Mouse (Mus musculus) right cerebral cortex, postnatal 4 days (tissue): ENCODE results near the gene Eps15l1.

Experiments used
- DNase-seq: peaks from one replicate; pipeline ENCODE4 v3.0.0-alpha.2; 2022

Eps15l1 gene

DNA sequence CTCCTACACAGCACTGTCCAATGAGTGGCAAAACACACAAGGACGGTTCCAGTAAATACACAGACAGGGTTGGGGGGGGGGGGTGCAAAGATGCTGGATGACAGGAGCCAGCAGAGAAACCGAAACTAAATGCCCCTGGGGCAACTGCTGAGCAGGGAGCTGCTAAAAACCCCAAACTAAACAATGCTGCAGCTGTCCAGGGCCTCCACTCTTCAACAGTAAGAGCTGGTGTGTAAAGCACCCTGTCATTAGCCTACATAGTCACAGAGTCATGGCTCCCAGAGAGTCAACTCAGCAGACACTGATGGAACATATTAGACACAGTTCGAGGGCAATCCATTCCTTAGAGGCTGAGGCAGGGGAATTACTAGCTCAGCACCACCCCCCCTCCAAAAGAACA lies 11.8 kb downstream of the Eps15l1 start:
- no peak for DNase-seq

DNA sequence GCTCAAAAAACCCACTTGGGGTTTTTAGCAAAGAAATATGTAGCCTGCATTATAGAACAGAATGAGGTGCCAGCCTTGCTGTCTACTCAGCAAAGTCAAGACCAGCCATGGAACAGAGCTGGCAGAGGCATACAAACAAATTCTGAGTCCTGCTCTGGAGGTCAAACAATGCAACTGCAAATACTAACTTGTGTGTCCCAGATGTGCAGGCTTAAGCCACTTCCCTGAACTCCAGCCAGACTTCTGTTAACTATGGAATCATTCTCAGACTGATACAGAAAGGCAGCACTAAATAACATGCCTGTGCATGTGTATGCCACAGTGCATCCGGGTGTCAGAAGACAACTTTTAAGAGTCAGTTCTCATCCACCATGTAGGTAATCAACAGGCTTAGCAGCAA lies 13.4 kb downstream of the Eps15l1 start:
- DNase-seq = no peak

DNA sequence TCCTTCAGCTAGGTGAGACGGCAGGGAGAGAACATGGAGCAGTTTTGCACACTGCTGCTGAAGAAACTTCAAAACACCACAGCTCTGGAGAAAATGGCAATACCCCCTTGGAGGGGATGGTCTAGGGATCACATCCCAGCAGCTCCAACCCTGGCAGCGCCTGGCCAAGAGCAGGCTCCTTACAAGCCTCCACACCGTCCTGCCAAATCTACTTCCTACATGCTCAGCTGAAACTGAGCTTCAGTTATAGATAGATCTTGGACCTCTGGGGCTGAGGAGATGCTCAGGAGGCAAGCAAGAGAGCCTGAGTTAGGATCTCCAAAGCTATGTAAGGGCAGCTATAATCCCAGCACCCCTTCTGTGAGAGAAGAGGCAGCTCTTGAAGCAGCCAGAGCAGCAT lies 18.3 kb downstream of the Eps15l1 start:
- no peak for DNase-seq

DNA sequence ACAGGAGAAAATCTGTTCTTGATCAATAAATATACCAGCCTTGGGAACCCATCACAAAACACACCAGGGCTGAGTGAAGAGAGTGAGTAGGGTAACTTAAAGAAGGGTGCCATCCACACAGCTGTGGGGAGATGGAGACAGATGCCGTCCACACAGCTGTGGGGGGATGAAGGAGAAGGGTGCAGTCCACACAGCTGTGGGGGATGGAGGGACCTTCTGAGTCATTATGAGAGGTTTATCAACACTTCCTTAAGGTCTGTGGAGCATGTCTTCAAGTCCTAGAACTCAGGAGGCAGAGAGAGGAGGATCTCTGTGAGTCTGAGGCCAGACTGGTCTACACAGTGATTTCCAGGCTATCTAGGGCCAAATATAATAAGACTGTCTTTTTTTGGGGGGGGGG lies 19.9 kb downstream of the Eps15l1 start:
- no peak for DNase-seq

DNA sequence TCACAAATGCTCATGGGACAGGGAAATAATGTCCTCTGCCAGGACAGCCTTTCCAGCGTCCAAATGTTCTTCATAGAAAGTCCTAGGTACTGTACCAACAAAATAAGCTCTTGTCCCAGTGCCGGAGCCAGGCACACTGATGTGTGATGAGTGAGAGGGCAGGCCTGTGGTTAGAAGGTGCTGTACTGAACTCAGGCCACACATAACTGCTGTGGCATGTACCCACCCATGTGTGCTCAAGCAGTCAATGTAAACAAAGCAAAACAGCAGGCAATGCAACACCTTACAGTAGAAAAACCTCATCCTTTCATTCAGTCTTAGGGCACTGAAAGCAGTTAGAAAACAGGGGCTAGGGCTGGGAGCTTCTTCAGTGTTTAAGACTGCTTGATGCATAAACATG lies 35.5 kb downstream of the Eps15l1 start:
- no peak for DNase-seq

DNA sequence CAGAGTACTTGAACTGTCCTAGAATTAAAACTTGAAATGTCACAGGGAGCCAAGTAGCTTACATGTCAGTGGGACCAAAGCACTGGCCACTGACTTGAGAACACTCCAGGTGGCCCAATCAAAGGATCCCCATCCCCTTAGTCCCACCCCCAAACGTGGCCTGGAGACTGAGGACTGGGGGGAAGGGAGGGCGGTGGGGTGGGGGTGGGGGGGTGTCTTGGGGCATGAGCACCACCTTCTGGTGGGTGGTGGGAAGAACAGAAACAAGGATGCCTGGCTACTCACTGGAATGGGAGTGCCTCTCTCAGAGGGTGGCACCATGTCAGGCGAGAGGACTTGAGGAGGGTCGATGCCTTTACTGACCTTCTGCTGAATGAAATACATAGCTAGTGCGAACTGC lies 38.9 kb downstream of the Eps15l1 start:
- DNase-seq = peak; percentile 19

DNA sequence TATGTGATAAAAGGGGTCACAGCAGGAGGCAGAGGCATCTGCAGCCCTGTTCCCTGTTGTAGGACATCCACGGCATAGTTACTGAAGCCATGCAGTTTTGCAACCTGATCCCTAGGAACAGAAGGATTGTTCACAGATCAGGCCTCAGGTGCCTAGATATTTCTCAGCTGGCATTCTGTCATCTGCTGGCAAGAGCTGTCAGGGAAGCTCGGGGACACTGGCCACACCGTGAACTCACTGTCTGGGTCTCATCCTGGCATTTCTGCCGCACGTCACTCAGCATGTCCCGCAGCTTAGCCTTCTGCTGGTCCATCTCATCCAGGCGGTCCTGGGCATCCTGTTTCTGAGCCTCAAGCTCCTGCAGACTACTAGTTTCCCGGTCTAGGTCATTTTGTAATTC lies 40.6 kb downstream of the Eps15l1 start:
- DNase-seq = no peak

DNA sequence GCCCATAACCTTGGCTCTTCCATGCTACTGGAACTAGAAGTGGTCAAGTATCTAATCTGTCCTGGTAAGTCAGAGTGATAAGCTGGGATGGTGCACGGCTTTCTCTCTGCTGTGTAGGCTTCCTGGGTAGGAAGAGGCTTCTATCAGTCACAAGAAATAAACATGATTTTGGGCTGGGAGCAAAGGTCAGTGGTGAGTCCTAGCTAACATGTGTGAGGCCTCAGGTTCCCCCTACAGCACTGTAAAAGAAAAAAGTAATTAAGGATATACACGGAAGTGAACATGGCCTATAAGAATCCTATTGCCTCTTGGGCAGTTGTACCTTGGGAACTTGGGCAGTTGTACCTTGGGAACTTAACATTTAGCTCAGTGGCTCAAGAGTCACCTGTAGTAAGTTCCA lies 44.4 kb downstream of the Eps15l1 start:
- no peak for DNase-seq

DNA sequence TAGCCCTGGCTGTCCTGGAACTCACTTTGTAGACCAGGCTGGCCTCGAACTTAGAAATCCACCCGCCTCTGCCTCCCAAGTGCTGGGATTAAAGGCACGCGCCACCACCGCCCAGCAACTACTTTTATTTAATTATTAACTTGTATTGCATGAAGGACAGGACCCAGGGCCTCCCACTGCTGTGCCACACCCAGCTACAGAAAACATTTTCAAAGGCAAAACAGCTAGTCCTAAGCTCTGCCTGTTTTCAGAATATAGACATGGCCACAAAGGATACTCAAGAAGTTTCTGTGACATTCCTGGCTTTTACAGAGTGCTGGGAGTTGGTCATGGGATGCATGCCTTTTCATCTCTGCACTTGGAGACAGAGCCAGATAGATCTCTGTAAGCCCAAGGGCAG lies 45.0 kb downstream of the Eps15l1 start:
- no peak for DNase-seq

DNA sequence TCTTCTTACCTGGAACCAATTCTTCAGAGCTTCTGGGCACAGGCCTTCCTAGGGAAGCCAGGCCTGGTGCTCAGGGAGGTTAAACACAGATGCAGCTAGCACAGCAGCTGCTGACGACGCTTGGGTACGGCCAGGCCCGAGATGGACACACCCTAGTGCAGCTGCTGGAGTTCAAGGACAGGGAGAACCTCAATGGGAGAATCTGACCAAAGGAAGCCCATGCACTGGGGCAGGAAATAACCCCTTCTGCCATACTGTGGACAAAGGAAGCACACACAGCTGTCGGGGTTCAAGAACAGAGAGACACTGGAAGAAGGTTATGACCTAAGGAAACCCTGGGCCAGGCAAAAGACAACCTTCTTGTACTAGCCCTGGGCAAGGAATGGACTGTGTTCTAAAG lies 46.1 kb downstream of the Eps15l1 start:
- DNase-seq = no peak

DNA sequence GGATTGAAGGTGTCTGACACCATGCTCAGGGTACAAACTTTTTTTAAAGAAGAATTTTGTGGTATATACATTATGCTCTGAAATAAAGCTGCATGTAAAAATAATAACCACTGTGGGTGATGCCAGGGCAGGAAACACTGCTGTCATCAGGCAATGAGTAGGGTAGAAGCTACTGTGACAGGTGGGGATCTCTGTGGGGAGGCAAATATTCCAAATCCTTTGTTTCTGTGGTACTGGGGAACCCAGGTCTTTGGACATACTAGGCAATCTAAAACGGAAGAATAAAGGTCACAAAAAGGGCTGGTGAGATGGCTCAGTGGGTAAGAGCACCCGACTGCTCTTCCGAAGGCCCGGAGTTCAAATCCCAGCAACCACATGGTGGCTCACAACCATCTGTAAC lies 48.9 kb downstream of the Eps15l1 start:
- no peak for DNase-seq

DNA sequence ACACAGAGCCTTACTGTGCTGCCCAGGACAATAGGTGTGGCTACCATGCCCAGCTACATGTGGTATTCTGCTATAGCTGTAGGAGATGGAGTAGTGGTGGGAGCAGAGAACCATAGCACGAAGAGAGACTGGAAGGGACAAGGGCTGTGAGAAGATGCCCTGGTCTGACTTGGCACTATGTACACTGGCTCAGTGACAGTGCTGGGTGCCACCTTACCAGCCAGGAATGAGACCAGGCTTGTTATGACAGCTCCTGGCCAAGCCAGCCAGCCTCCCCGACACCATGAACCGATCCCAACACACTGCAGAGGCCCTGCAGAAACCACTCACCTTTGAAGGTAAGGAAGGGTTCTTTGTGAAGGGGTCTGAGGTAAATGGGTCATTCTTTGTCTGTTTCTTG lies 49.9 kb downstream of the Eps15l1 start:
- DNase-seq = no peak

DNA sequence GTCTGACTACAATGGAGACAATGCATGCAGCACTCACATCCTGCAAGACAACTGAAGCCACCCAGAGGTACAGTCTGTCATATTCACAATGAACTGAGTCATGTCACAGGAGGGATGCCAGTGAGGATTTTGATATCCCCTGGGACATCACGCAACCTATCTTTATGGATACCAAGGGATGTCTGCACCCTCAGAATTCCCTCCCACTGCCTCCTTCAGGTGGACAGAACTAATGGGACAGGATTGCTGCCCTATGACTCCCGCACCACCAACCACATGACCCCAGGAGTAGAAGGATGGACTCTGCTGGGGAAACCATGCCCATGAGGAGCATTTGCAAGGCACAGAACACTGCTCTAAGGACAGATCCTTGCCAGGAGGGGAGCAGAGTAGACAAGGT lies 54.8 kb downstream of the Eps15l1 start:
- no peak for DNase-seq

DNA sequence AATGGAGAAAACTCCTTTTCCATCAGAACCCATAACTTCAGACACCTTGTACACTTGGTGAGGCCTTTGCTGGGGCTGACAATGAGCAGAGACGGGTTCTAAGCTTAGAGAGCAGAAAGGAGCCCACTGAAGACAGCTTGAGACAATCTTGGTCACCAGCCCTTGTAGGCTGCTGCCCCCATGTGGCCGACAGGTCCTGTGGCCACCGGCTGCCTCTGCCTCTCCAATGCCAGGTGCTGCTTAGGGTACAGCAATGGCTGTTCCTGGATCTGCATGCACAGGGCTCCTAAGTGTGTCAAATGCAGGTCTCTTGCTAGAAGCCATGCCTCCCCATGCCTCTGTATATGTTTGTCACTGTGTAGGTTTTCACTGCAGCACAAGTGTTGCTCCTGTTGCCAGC lies 55.4 kb downstream of the Eps15l1 start:
- peak; percentile 70 for DNase-seq

DNA sequence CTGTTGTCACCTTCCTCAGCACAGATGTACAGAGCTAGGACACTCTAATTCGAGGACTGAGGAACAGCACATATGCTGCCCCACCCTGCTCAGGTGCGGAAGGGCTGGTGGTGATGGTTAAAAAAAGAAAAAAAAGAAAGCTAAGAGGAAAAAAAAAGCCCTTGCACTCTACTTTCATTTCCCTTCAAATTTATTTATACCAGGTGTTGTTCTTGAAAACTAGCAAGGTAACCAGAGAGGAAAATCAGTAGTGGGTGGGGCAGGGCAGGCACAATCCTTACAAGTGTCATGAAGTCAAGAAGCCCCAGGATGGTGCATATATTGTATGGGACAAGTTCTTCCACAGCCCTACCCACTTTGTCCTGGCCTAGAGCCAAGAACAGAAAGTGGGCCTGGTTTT lies 56.2 kb downstream of the Eps15l1 start:
- DNase-seq = no peak

DNA sequence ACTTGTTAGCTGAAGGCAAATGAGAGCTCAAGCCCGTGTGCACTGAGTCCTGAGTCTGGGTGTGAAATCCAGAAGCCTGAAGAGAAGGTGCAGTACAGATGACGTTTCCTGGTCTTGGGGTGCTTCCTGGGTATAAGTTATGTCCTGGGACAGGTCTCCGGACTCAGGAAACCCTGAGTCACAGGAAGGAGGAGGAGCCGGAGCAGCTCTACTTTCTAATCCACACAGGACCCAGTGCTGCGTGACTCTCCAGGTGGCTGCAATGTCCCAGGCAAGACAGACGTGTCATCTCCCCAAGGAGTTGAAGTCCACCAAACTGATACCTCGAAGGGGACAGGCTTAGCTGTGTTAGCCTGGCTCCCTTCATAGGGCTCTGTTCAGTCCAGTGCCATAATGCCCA lies 57.8 kb downstream of the Eps15l1 start:
- DNase-seq = no peak

DNA sequence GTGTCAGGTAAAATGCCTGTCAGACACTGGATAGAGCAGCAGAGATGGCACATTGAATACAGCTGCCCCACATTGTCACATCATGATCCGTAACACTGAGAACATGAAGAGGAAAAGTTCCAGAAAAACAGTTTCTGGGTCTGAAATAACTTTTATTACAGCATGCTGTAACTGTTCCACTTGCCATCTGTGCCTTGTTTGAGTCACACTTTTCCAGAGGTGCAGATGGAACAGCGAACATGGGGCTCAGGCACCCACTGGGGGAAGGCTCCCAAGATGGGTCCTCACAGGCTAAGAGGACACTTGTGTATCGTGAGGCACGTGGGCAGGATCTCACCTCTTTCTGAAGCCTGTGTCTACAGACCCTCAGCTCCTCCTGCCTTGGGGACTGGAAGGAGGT lies 58.5 kb downstream of the Eps15l1 start:
- no peak for DNase-seq

DNA sequence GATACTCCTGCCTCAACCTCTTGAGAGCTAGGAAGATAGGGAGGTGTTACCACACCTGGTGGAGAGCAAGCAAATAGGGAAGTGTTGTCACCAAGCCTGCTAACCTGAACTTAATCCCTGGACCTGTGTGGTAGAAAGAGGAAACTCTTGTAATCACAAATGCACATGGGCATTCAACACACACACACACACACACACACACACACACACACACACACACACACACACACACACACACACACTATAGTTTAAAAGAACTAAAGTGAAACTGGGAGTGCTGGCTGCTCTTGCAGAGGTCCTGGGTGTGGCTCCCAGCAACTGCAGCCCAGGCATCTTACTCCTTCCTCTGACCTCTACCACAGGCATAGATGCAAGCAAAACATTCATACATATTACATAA lies 61.1 kb downstream of the Eps15l1 start:
- no peak for DNase-seq

DNA sequence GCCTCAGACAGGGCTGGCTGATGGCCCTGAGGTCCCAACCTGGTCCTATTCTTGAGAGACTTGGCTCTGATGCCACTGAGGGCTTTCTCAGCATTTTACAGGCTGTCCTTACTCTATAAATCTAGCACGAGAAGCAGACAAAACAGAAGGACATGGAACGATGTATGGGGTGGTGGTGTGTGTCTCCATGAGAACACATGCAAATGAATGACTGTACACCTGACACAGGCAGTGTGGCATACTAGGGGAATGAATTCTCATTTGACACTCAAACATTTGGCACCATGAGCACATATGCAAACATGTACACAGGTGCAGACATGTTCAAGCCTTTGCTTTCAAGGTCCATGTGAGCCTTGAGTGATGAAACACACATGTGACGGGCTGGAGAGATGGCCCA lies 64.7 kb downstream of the Eps15l1 start:
- DNase-seq = no peak

DNA sequence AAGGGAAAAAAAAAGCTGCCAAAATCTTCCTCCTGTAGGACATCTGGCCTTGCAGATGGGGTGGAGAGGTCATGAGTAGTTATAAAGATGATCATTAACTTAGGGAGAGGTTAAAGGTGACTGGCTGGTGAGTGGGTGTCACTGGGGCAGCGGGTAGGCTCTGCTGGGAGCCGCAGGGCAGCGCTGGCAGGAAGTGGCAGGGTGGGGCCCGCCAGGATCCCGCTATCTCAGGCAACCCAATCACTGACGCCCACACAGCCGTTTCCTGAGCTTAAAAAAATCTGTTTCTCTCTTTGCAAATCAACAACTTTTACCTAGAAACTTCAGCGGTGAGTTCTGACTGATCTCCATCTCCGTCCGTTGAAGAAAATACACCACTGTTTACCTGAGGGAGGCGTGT lies 67.0 kb downstream of the Eps15l1 start:
- DNase-seq = no peak

DNA sequence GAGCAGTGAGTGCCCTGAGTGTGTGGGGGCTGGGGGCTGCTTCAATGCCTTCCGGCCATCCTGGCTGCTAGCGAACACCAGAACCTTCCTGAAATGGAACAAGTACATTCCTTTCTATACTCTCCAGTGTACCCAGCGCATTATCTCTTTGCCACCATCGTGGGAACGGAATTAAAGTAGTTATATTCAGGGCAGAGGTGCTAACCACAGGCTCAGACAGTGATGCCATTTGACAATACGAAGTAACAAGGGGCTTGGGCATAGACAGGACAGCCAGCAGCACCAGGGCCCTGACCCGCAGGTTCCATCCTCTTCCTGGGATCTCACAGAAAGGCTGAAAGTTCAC lies 67.6 kb downstream of the Eps15l1 start:
- no peak for DNase-seq

DNA sequence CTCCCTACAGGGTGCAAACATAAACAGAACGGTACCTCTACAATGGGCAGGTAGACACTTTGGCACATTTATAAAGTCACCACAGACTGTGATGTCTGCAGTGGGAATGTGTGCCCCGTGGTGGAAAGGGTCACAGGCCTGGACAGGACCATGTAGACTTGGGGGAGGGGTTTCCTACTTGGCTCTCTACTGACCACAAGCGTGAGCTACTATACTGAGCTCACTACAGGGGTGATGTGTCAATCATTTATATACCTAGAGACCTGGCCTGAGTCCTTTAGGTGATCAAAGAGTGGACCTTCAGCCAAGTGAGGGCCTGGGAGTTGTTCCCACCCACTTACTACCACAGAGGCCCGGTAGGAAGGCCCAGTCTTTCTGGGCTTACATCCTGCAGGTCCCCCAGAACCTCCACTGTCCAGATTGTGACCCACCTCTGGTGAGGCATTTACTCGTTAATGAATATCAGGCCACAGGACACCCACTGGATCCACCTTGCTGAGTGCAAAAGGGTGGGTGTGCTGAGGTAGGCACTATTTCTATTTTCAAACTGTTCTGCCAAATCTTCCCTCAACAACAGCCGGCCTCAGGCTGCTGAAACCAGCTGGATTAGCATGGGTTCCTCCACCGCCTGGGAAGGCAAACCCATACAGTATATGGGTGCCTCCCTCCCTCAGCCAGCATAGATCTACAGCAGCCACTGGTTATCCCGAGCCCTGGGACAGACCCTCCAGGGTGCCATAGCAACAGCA lies 68.1 kb downstream of the Eps15l1 start:
- no peak for DNase-seq

DNA sequence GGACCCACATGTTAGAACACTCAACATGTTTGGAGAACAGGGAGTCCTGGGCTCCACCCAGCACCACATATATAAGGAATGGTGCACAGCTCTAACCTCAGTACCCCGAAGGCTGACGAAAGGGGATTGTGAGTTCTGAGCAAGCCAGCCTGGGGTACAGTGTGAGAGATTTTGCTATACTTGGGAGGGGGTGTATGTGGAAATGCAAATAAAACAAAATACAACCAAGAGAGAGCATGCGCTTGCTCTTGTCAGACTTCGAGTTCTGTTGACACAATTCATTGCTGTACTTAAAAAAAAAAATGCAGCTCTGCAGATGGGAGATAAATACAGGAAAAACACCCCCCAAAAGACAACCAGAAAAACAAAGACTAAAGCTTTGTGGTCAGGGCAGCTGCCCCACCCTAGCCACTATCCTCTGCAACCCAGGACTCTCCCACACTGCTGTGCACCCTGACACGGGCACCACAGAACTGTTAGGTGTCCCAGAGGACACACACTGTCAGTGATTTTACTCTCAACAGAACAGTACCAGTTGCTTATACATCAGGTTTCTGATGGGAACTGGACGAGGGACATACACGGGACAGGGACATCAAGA lies 69.8 kb downstream of the Eps15l1 start:
- DNase-seq = no peak

DNA sequence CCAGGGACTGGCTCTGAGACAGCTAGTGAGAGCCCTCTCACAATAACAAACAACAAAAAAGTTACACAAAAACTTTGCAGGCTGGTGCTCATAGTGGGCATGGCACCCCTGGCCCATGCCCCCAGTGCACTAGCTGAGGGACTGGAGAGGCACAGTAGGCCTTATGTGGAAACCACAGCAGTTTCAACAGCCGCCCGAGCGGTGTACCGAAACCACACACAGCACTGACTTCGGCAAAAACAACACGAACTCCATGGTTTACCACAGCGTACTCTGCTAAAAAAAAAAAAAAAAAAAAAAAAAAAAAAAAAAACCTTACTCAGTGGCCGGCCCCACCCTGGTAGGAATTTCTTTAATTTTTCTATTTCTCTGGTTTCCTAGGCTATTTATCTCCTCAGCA lies 70.5 kb downstream of the Eps15l1 start:
- DNase-seq = no peak

DNA sequence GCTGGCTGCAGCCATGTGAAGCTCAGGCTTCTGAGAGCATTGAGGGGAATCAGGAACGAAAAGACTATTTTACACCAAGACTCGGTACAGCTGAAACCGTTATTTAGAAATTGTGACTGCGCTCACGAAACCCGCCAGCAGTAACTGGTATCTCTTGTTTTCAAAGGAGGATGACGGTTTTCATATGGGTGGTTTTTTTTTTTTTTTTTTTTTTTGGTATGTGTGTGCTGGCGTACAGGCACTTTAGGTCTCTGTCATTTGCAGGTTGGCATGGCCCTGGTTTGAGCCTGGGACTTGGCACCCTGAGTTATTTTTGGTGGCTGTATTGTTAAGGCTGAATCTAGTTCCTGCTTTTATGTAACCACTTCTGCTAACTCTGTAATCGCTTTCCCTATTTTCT lies 71.4 kb downstream of the Eps15l1 start:
- DNase-seq = no peak
